Mouse (Mus musculus) kidney, embryonic 14.5 days (tissue): ENCODE data around the gene Strip1. TPM values are rescaled to one million over a fixed set of nuclear protein-coding genes. Genes with fewer than 3 reads are reported as not detected.
A peak's percentile ranks its signal among the peaks of the same experiment; 100 is the strongest.

Experiments used
- ATAC-seq: fragments of 200-750 bp; cut with Nextera tagmentation; 2 replicates; pipeline ENCODE4 v1.8.0; 2017; ENCODE audit warnings: moderate number of reproducible peaks, mild to moderate bottlenecking, moderate TSS enrichment, moderate library complexity; ENCODE audit not compliant: low FRiP score, low TSS enrichment
- H3K27ac ChIP-seq: fragments of 300-500 bp; sonication (generic); 2 replicates; pipeline ENCODE4 v1.5.1; 2014; ENCODE audit warnings: low read depth, mild to moderate bottlenecking, low read length, moderate library complexity, mixed read lengths
- H3K27me3 ChIP-seq: fragments of 300-500 bp; sonication (generic); 2 replicates; pipeline ENCODE4 v1.6.1; 2014; ENCODE audit warnings: mild to moderate bottlenecking, low read length; ENCODE audit not compliant: control insufficient read depth, insufficient read depth
- H3K36me3 ChIP-seq: fragments of 300-500 bp; sonication (generic); 2 replicates; pipeline ENCODE4 v1.6.1; 2014; ENCODE audit warnings: low read length, mixed read lengths; ENCODE audit not compliant: control insufficient read depth, insufficient read depth
- H3K4me1 ChIP-seq: fragments of 300-500 bp; sonication (generic); 2 replicates; pipeline ENCODE4 v1.6.1; 2014; ENCODE audit warnings: low read length, mixed read lengths; ENCODE audit not compliant: control insufficient read depth, insufficient read depth
- H3K4me2 ChIP-seq: fragments of 300-500 bp; sonication (generic); replicated peaks from 2 replicates; pipeline ENCODE4 v1.6.1; 2014; ENCODE audit warnings: low read depth, mild to moderate bottlenecking, low read length
- H3K4me3 ChIP-seq: fragments of 300-500 bp; sonication (generic); 2 replicates; pipeline ENCODE4 v1.5.1; 2014; ENCODE audit warnings: mild to moderate bottlenecking, low read length
- H3K9ac ChIP-seq: fragments of 300-500 bp; sonication (generic); 2 replicates; pipeline ENCODE4 v1.6.1; 2014; ENCODE audit warnings: low read depth, mild to moderate bottlenecking, low read length, moderate library complexity
- H3K9me3 ChIP-seq: fragments of 300-500 bp; sonication (generic); 2 replicates; pipeline ENCODE4 v1.6.1; 2016; ENCODE audit warnings: low read length; ENCODE audit not compliant: control insufficient read depth
- WGBS: fragments of 180-500 bp; shearing (Covaris S2); extraction: QIAGEN DNeasy Blood & Tissue Kit; methylation state at CpG from one replicate; pipeline ENCODE4 v1.1.7; 2014; 5-methylcytosine and 5-hydroxymethylcytosine counted together
- polyA plus RNA-seq: library from polyadenylated mRNA; unstranded; fragments of >200 nt; fragmentation: Nextera tagmentation; extraction: Ambion mirVana; gene quantifications from 2 replicates; pipeline ENCODE4 v1.2.1, GENCODE M21; 2014

The Strip1 gene
- polyA plus RNA-seq, 1 experiment from 2014 or later = 55.0 TPM

GRCm38 (mm10) chr3:107593632-107594031 lies 37.9 kb downstream of the Strip1 start:
- Histone ChIP-seq H3K27ac (no peak overlapping the region), H3K9me3 (no peaks in the 10 kb centered on the region), H3K9ac (no peak overlapping the region), H3K27me3 (peaks cover 84% of the 10 kb centered on the region), H3K4me3 (no peak overlapping the region), H3K4me2 (no peak overlapping the region), H3K36me3 (no peaks in the 10 kb centered on the region), H3K4me1 (peaks cover 12% of the 10 kb centered on the region; the same call in 1 of the 2 replicates)
- ATAC-seq = no peak
- 11% methylated on average over 2 of the region's 2 CpGs for WGBS

- Histone ChIP-seq H3K36me3 (no peaks in the 10 kb centered on the region), H3K27ac (no peak overlapping the region), H3K4me3 (no peak overlapping the region), H3K27me3 (peaks cover 89% of the 10 kb centered on the region), H3K9me3 (no peaks in the 10 kb centered on the region), H3K4me2 (no peak overlapping the region), H3K4me1 (peaks cover 12% of the 10 kb centered on the region; the same call in 1 of the 2 replicates), H3K9ac (no peak overlapping the region)
- ATAC-seq = no peak
- 73% methylated on average over 1 of the region's 1 CpGs for WGBS
These were observed 39.9 kb downstream of the Strip1 start for GRCm38 (mm10) chr3:107591612-107592011.

GRCm38 (mm10) chr3:107586504-107586903 lies 45.0 kb downstream of the Strip1 start:
- Histone ChIP-seq H3K27ac (no peak overlapping the region), H3K4me2 (no peak overlapping the region), H3K9me3 (no peaks in the 10 kb centered on the region), H3K4me3 (no peak overlapping the region), H3K36me3 (no peaks in the 10 kb centered on the region), H3K27me3 (peaks cover 92% of the 10 kb centered on the region), H3K9ac (no peak overlapping the region), H3K4me1 (0 out of 2 replicates have a peak, but pooled peaks cover 5% of the 10 kb centered on the region)
- ATAC-seq = no peak
- WGBS = 67% methylated on average over 6 of the region's 6 CpGs

- H3K36me3 ChIP-seq = no peaks in the 10 kb centered on the region
These were observed 47.6 kb downstream of the Strip1 start for GRCm38 (mm10) chr3:107583893-107584292.

GRCm38 (mm10) chr3:107582875-107583767 lies 48.4 kb downstream of the Strip1 start:
- Histone ChIP-seq H3K9me3 (no peaks in the 10 kb centered on the region), H3K4me1 (0 out of 2 replicates have a peak, but pooled peaks cover 5% of the 10 kb centered on the region), H3K36me3 (no peaks in the 10 kb centered on the region), H3K27me3 (peaks cover 93% of the 10 kb centered on the region), H3K27ac (no peak overlapping the region), H3K4me3 (peak overlapping the region; percentile 35), H3K4me2 (peak overlapping the region; percentile 52), H3K9ac (no peak overlapping the region; the same call in 1 of the 2 replicates)
- no peak for ATAC-seq
- WGBS = 1% methylated on average over 65 of the region's 65 CpGs

More at GRCm38 (mm10) chr3:107583893-107584292, 47.6 kb downstream of the Strip1 start:
- Histone ChIP-seq H3K9me3 (no peaks in the 10 kb centered on the region), H3K9ac (no peak overlapping the region), H3K27me3 (peaks cover 93% of the 10 kb centered on the region), H3K27ac (no peak overlapping the region), H3K4me3 (no peak overlapping the region), H3K4me2 (no peak overlapping the region), H3K4me1 (0 out of 2 replicates have a peak, but pooled peaks cover 5% of the 10 kb centered on the region)
- WGBS = 11% methylated on average over 1 of the region's 1 CpGs
- ATAC-seq = no peak

- Histone ChIP-seq H3K9me3 (no peaks in the 10 kb centered on the region), H3K27ac (no peak overlapping the region), H3K9ac (no peak overlapping the region), H3K4me1 (0 out of 2 replicates have a peak, but pooled peaks cover 5% of the 10 kb centered on the region), H3K27me3 (peaks cover 85% of the 10 kb centered on the region), H3K4me2 (peak overlapping the region; percentile 52), H3K4me3 (peak overlapping the region; percentile 35), H3K36me3 (no peaks in the 10 kb centered on the region)
- 2% methylated on average over 18 of the region's 18 CpGs for whole genome bisulfite sequencing
- ATAC-seq = no peak
These were observed 49.2 kb downstream of the Strip1 start for GRCm38 (mm10) chr3:107582130-107582874.

GRCm38 (mm10) chr3:107581103-107582010 lies 50.1 kb downstream of the Strip1 start:
- no peak overlapping the region for H3K4me3 ChIP-seq
- no peak for ATAC-seq
- WGBS = 3% methylated on average over 15 of the region's 15 CpGs
- no peak overlapping the region for H3K27ac ChIP-seq
- H3K4me1 ChIP-seq = 0 out of 2 replicates have a peak, but pooled peaks cover 5% of the 10 kb centered on the region
- H3K9ac ChIP-seq = no peak overlapping the region
- no peak overlapping the region for H3K4me2 ChIP-seq
- no peaks in the 10 kb centered on the region for H3K9me3 ChIP-seq
- H3K36me3 ChIP-seq = no peaks in the 10 kb centered on the region
- H3K27me3 ChIP-seq = peaks cover 75% of the 10 kb centered on the region

- Histone ChIP-seq H3K4me2 (no peak overlapping the region), H3K4me3 (no peak overlapping the region), H3K27me3 (peaks cover 56% of the 10 kb centered on the region), H3K27ac (no peak overlapping the region), H3K9ac (no peak overlapping the region), H3K9me3 (no peaks in the 10 kb centered on the region), H3K4me1 (0 out of 2 replicates have a peak, but pooled peaks cover 5% of the 10 kb centered on the region), H3K36me3 (no peaks in the 10 kb centered on the region)
- ATAC-seq = no peak
- 7% methylated on average over 4 of the region's 4 CpGs for WGBS
These were observed 52.0 kb downstream of the Strip1 start for GRCm38 (mm10) chr3:107579466-107579865.
